Mouse (Mus musculus): ENCODE data around the gene Tex29. TPM values are rescaled to one million over a fixed set of nuclear protein-coding genes. Genes with fewer than 3 reads are reported as not detected.
"Not testable (repeated sequence)": the region's sequence is repeated elsewhere in the genome, so short reads cannot be mapped to it uniquely, and the experiment has no call there.

Tex29 gene
- polyA plus RNA-seq, 1 experiment from 2014 or later, result not detected

- Histone ChIP-seq H3K4me1 (replicated peaks; ENCODE audit: control insufficient read depth, insufficient read depth, low read length) (no peaks in the 10 kb centered on the region), H3K4me2 (no peak overlapping the region), H3K27ac (ENCODE audit: low read depth, low read length) (no peak overlapping the region), H3K36me3 (ENCODE audit: control insufficient read depth, insufficient read depth, low read length) (no peaks in the 10 kb centered on the region), H3K27me3 (replicated peaks; ENCODE audit: control insufficient read depth, insufficient read depth, low read length) (no peaks in the 10 kb centered on the region), H3K9me3 (ENCODE audit: control insufficient read depth, low read length) (no peaks in the 10 kb centered on the region), H3K4me3 (ENCODE audit: low read depth, low read length) (no peak overlapping the region), H3K9ac (ENCODE audit: low read depth, low read length) (no peak overlapping the region)
- no peak for ATAC-seq (replicated peaks; ENCODE audit: low FRiP score)
- DNase-seq (ENCODE audit: low spot score), result no peak
- 54% methylated on average over 8 of the region's 8 CpGs for WGBS
Measured at GRCm38 (mm10) chr8:11841571-11841970, 1.3 kb downstream of the Tex29 start.

- no peak for ATAC-seq (replicated peaks; ENCODE audit: low FRiP score)
Measured at GRCm38 (mm10) chr8:11842757-11843156, 2.5 kb downstream of the Tex29 start.

GRCm38 (mm10) chr8:11843677-11844315 is 3.5 kb downstream of the Tex29 start:
- no peak overlapping the region for H3K9ac ChIP-seq (ENCODE audit: low read depth, low read length)
- no peaks in the 10 kb centered on the region for H3K27me3 ChIP-seq (replicated peaks; ENCODE audit: control insufficient read depth, insufficient read depth, low read length)
- no peak overlapping the region for H3K4me2 ChIP-seq
- ATAC-seq (replicated peaks; ENCODE audit: low FRiP score), result no peak
- no peaks in the 10 kb centered on the region for H3K36me3 ChIP-seq (ENCODE audit: control insufficient read depth, insufficient read depth, low read length)
- no peak for DNase-seq (ENCODE audit: low spot score)
- WGBS, result 80% methylated on average over 13 of the region's 13 CpGs
- no peak overlapping the region for H3K27ac ChIP-seq (ENCODE audit: low read depth, low read length)
- H3K4me3 ChIP-seq (ENCODE audit: low read depth, low read length), result no peak overlapping the region
- no peaks in the 10 kb centered on the region for H3K9me3 ChIP-seq (ENCODE audit: control insufficient read depth, low read length)
- no peaks in the 10 kb centered on the region for H3K4me1 ChIP-seq (replicated peaks; ENCODE audit: control insufficient read depth, insufficient read depth, low read length)

More at GRCm38 (mm10) chr8:11842757-11843156, 2.5 kb downstream of the Tex29 start:
- H3K4me3 ChIP-seq (ENCODE audit: low read depth, low read length), result no peak overlapping the region
- no peaks in the 10 kb centered on the region for H3K4me1 ChIP-seq (replicated peaks; ENCODE audit: control insufficient read depth, insufficient read depth, low read length)
- no peaks in the 10 kb centered on the region for H3K36me3 ChIP-seq (ENCODE audit: control insufficient read depth, insufficient read depth, low read length)
- no peak for DNase-seq (ENCODE audit: low spot score)
- H3K27me3 ChIP-seq (replicated peaks; ENCODE audit: control insufficient read depth, insufficient read depth, low read length), result no peaks in the 10 kb centered on the region
- no peak overlapping the region for H3K9ac ChIP-seq (ENCODE audit: low read depth, low read length)
- 72% methylated on average over 8 of the region's 8 CpGs for WGBS
- no peak overlapping the region for H3K27ac ChIP-seq (ENCODE audit: low read depth, low read length)
- H3K9me3 ChIP-seq (ENCODE audit: control insufficient read depth, low read length), result no peaks in the 10 kb centered on the region
- no peak overlapping the region for H3K4me2 ChIP-seq

GRCm38 (mm10) chr8:11844316-11844685 is 4.0 kb downstream of the Tex29 start:
- whole genome bisulfite sequencing, result 81% methylated on average over 7 of the region's 7 CpGs
- H3K9me3 ChIP-seq (ENCODE audit: control insufficient read depth, low read length), result no peaks in the 10 kb centered on the region
- H3K36me3 ChIP-seq (ENCODE audit: control insufficient read depth, insufficient read depth, low read length), result no peaks in the 10 kb centered on the region
- H3K27ac ChIP-seq (ENCODE audit: low read depth, low read length), result no peak overlapping the region
- H3K4me3 ChIP-seq (ENCODE audit: low read depth, low read length), result no peak overlapping the region
- no peaks in the 10 kb centered on the region for H3K4me1 ChIP-seq (replicated peaks; ENCODE audit: control insufficient read depth, insufficient read depth, low read length)
- no peak overlapping the region for H3K4me2 ChIP-seq
- DNase-seq (ENCODE audit: low spot score), result no peak
- H3K9ac ChIP-seq (ENCODE audit: low read depth, low read length), result no peak overlapping the region
- no peaks in the 10 kb centered on the region for H3K27me3 ChIP-seq (replicated peaks; ENCODE audit: control insufficient read depth, insufficient read depth, low read length)
- no peak for ATAC-seq (replicated peaks; ENCODE audit: low FRiP score)

GRCm38 (mm10) chr8:11846807-11847206 is 6.5 kb downstream of the Tex29 start:
- H3K36me3 ChIP-seq (ENCODE audit: control insufficient read depth, insufficient read depth, low read length), result no peaks in the 10 kb centered on the region
- no peak overlapping the region for H3K27ac ChIP-seq (ENCODE audit: low read depth, low read length)
- 88% methylated on average over 6 of the region's 6 CpGs for WGBS
- H3K4me2 ChIP-seq, result no peak overlapping the region
- no peak overlapping the region for H3K9ac ChIP-seq (ENCODE audit: low read depth, low read length)
- no peaks in the 10 kb centered on the region for H3K9me3 ChIP-seq (ENCODE audit: control insufficient read depth, low read length)
- DNase-seq (ENCODE audit: low spot score) (no peak), ATAC-seq (replicated peaks; ENCODE audit: low FRiP score) (no peak)
- H3K4me3 ChIP-seq (ENCODE audit: low read depth, low read length), result no peak overlapping the region
- no peaks in the 10 kb centered on the region for H3K27me3 ChIP-seq (replicated peaks; ENCODE audit: control insufficient read depth, insufficient read depth, low read length)
- no peaks in the 10 kb centered on the region for H3K4me1 ChIP-seq (replicated peaks; ENCODE audit: control insufficient read depth, insufficient read depth, low read length)

GRCm38 (mm10) chr8:11867832-11868231 is 27.6 kb downstream of the Tex29 start:
- Histone ChIP-seq H3K4me1 (replicated peaks; ENCODE audit: control insufficient read depth, insufficient read depth, low read length) (no peaks in the 10 kb centered on the region), H3K9ac (ENCODE audit: low read depth, low read length) (no peak overlapping the region), H3K4me3 (ENCODE audit: low read depth, low read length) (no peak overlapping the region), H3K36me3 (ENCODE audit: control insufficient read depth, insufficient read depth, low read length) (no peaks in the 10 kb centered on the region), H3K9me3 (ENCODE audit: control insufficient read depth, low read length) (0 out of 2 replicates have a peak, but pooled peaks cover 3% of the 10 kb centered on the region), H3K27me3 (replicated peaks; ENCODE audit: control insufficient read depth, insufficient read depth, low read length) (no peaks in the 10 kb centered on the region), H3K4me2 (no peak overlapping the region), H3K27ac (ENCODE audit: low read depth, low read length) (no peak overlapping the region)
- no peak for DNase-seq (ENCODE audit: low spot score)
- ATAC-seq (replicated peaks; ENCODE audit: low FRiP score), result no peak

- 87% methylated on average over 6 of the region's 6 CpGs for WGBS
- ATAC-seq (replicated peaks; ENCODE audit: low FRiP score); H3K4me3 ChIP-seq (ENCODE audit: low read depth, low read length); H3K4me2 ChIP-seq; H3K27ac ChIP-seq (ENCODE audit: low read depth, low read length); DNase-seq (ENCODE audit: low spot score); H3K27me3 ChIP-seq (replicated peaks; ENCODE audit: control insufficient read depth, insufficient read depth, low read length); H3K36me3 ChIP-seq (ENCODE audit: control insufficient read depth, insufficient read depth, low read length); H3K9ac ChIP-seq (ENCODE audit: low read depth, low read length); H3K4me1 ChIP-seq (replicated peaks; ENCODE audit: control insufficient read depth, insufficient read depth, low read length); H3K9me3 ChIP-seq (ENCODE audit: control insufficient read depth, low read length): not testable (repeated sequence)
Measured at GRCm38 (mm10) chr8:11874227-11874626, 34.0 kb downstream of the Tex29 start.

- H3K36me3 ChIP-seq (ENCODE audit: control insufficient read depth, insufficient read depth, low read length), result no peaks in the 10 kb centered on the region
- H3K9me3 ChIP-seq (ENCODE audit: control insufficient read depth, low read length), result no peaks in the 10 kb centered on the region
- no peak overlapping the region for H3K9ac ChIP-seq (ENCODE audit: low read depth, low read length)
- H3K4me2 ChIP-seq, result no peak overlapping the region
- H3K27me3 ChIP-seq (replicated peaks; ENCODE audit: control insufficient read depth, insufficient read depth, low read length), result no peaks in the 10 kb centered on the region
- ATAC-seq (replicated peaks; ENCODE audit: low FRiP score) (no peak), DNase-seq (ENCODE audit: low spot score) (no peak)
- H3K4me1 ChIP-seq (replicated peaks; ENCODE audit: control insufficient read depth, insufficient read depth, low read length), result no peaks in the 10 kb centered on the region
- H3K27ac ChIP-seq (ENCODE audit: low read depth, low read length), result no peak overlapping the region
- 81% methylated on average over 3 of the region's 3 CpGs for WGBS
- H3K4me3 ChIP-seq (ENCODE audit: low read depth, low read length), result no peak overlapping the region
Measured at GRCm38 (mm10) chr8:11884646-11885045, 44.4 kb downstream of the Tex29 start.

- no peak overlapping the region for H3K9ac ChIP-seq (ENCODE audit: low read depth, low read length)
- DNase-seq (ENCODE audit: low spot score) (no peak), ATAC-seq (replicated peaks; ENCODE audit: low FRiP score) (no peak)
- H3K27ac ChIP-seq (ENCODE audit: low read depth, low read length), result no peak overlapping the region
- no peak overlapping the region for H3K4me3 ChIP-seq (ENCODE audit: low read depth, low read length)
- no peaks in the 10 kb centered on the region for H3K27me3 ChIP-seq (replicated peaks; ENCODE audit: control insufficient read depth, insufficient read depth, low read length)
- WGBS, result 80% methylated on average over 12 of the region's 12 CpGs
- H3K9me3 ChIP-seq (ENCODE audit: control insufficient read depth, low read length), result no peaks in the 10 kb centered on the region
- no peaks in the 10 kb centered on the region for H3K36me3 ChIP-seq (ENCODE audit: control insufficient read depth, insufficient read depth, low read length)
- H3K4me2 ChIP-seq, result no peak overlapping the region
- no peaks in the 10 kb centered on the region for H3K4me1 ChIP-seq (replicated peaks; ENCODE audit: control insufficient read depth, insufficient read depth, low read length)
Measured at GRCm38 (mm10) chr8:11885881-11886699, 45.8 kb downstream of the Tex29 start.
